Mouse (Mus musculus): Measurements from ENCODE around the gene Lamtor1.

GRCm38 (mm10) chr7:101886274-101886673, 19.4 kb upstream of the Lamtor1 start:
- no peak for TF ChIP-seq CTCF (IDR thresholded peaks at IDR 0.05; ENCODE audit: low read depth)
- TF ChIP-seq EP300 (optimal IDR thresholded peaks at IDR 0.05), result no peak
